Mouse (Mus musculus) midbrain, embryonic 11.5 days (tissue): Measurements from ENCODE around the gene Stx12. TPM values are rescaled to one million over a fixed set of nuclear protein-coding genes. Genes with fewer than 3 reads are reported as not detected.

ENCODE experiments used
- ATAC-seq: fragments of 200-750 bp; cut with Nextera tagmentation; 2 replicates; pipeline ENCODE4 v1.8.0; 2017; ENCODE audit warnings: moderate TSS enrichment, moderate library complexity; ENCODE audit not compliant: low FRiP score
- DNase-seq: peaks from one replicate; pipeline ENCODE4 v3.0.0; 2015; ENCODE audit warnings: low spot score; ENCODE audit errors: missing footprints
- H3K27ac ChIP-seq: fragments of 300-500 bp; sonication (generic); 2 replicates; pipeline ENCODE4 v1.5.1; 2014; ENCODE audit warnings: low read depth, low read length
- H3K27me3 ChIP-seq: fragments of 300-500 bp; sonication (generic); 2 replicates; pipeline ENCODE4 v1.6.1; 2014; ENCODE audit warnings: mild to moderate bottlenecking, low read length, moderate library complexity, mixed read lengths; ENCODE audit not compliant: control insufficient read depth, insufficient read depth
- H3K36me3 ChIP-seq: fragments of 300-500 bp; sonication (generic); 2 replicates; pipeline ENCODE4 v1.6.1; 2014; ENCODE audit warnings: mild to moderate bottlenecking, low read length, moderate library complexity, mixed read lengths; ENCODE audit not compliant: control insufficient read depth, insufficient read depth
- H3K4me1 ChIP-seq: fragments of 300-500 bp; sonication (generic); 2 replicates; pipeline ENCODE4 v1.6.1; 2014; ENCODE audit warnings: low read length; ENCODE audit not compliant: control insufficient read depth, insufficient read depth
- H3K4me2 ChIP-seq: fragments of 300-500 bp; sonication (generic); 2 replicates; pipeline ENCODE4 v1.6.1; 2014; ENCODE audit warnings: mild to moderate bottlenecking, moderate library complexity
- H3K4me3 ChIP-seq: fragments of 300-500 bp; sonication (generic); 2 replicates; pipeline ENCODE4 v1.5.1; 2014; ENCODE audit warnings: low read depth, low read length
- H3K9ac ChIP-seq: fragments of 300-500 bp; sonication (generic); 2 replicates; pipeline ENCODE4 v1.6.1; 2014; ENCODE audit warnings: low read length
- H3K9me3 ChIP-seq: fragments of 300-500 bp; sonication (generic); 2 replicates; pipeline ENCODE4 v1.6.1; 2016; ENCODE audit warnings: low read length; ENCODE audit not compliant: control insufficient read depth
- WGBS: fragments of 180-500 bp; shearing (Covaris S2); extraction: QIAGEN DNeasy Blood & Tissue Kit; methylation state at CpG from one replicate; pipeline ENCODE4 v1.1.7; 2014; 5-methylcytosine and 5-hydroxymethylcytosine counted together
- polyA plus RNA-seq: library from polyadenylated mRNA; unstranded; fragments of >200 nt; fragmentation: Nextera tagmentation; extraction: Ambion mirVana; gene quantifications from 2 replicates; pipeline ENCODE4 v1.2.1, GENCODE M21; 2014

Gene Stx12
- polyA plus RNA-seq, 1 experiment from 2014 or later = 96.4 TPM

- H3K9ac ChIP-seq = no peak overlapping the region
- ATAC-seq (no peak), DNase-seq (no peak)
- H3K27me3 ChIP-seq = no peaks in the 10 kb centered on the region
- H3K27ac ChIP-seq = no peak overlapping the region
- no peaks in the 10 kb centered on the region for H3K4me1 ChIP-seq
- H3K4me3 ChIP-seq = no peak overlapping the region
- no peaks in the 10 kb centered on the region for H3K36me3 ChIP-seq
- no peak overlapping the region for H3K4me2 ChIP-seq
- peaks cover 1% of the 10 kb centered on the region; the same call in 1 of the 2 replicates for H3K9me3 ChIP-seq
- 88% methylated on average over 12 of the region's 12 CpGs for WGBS
Observed at GRCm38 (mm10) chr4:132805599-132806197, 78.6 kb downstream of the Stx12 start.

DNA sequence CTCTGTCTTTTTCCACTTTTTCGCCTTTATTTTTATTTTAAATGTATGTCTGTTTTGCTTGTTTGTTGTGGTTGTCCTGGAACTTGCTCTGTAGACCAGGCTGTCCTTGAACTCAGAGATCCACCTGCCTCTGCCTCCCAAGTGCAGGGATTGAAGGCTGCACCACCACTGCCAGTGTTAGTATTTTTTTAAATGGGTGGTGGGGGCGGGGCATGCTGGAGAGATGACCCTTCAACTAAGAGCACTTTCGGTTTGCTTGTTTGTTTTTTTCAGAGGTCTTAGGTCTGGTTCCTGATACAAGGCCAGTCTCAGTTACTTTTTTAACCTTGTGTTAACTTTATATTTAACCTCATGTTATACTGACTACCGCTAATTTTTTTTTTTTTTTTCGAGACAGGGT, 79.2 kb downstream of the Stx12 start:
- no peaks in the 10 kb centered on the region for H3K9me3 ChIP-seq
- H3K4me2 ChIP-seq = no peak overlapping the region
- H3K4me3 ChIP-seq = no peak overlapping the region
- no peaks in the 10 kb centered on the region for H3K4me1 ChIP-seq
- H3K27me3 ChIP-seq = no peaks in the 10 kb centered on the region
- H3K27ac ChIP-seq = no peak overlapping the region
- H3K36me3 ChIP-seq = no peaks in the 10 kb centered on the region
- DNase-seq (no peak), ATAC-seq (no peak)
- no peak overlapping the region for H3K9ac ChIP-seq
- 83% methylated on average over 5 of the region's 5 CpGs for WGBS

GRCm38 (mm10) chr4:132804331-132804730, 80.0 kb downstream of the Stx12 start:
- ATAC-seq = no peak
- H3K9ac ChIP-seq = no peak overlapping the region
- 89% methylated on average over 6 of the region's 6 CpGs for WGBS
- no peak overlapping the region for H3K4me3 ChIP-seq
- no peaks in the 10 kb centered on the region for H3K4me1 ChIP-seq
- H3K27ac ChIP-seq = no peak overlapping the region
- H3K4me2 ChIP-seq = no peak overlapping the region
- no peak for DNase-seq
- no peaks in the 10 kb centered on the region for H3K36me3 ChIP-seq
- H3K9me3 ChIP-seq = no peaks in the 10 kb centered on the region
- no peaks in the 10 kb centered on the region for H3K27me3 ChIP-seq

- no peak overlapping the region for H3K4me2 ChIP-seq
- 96% methylated on average over 7 of the region's 7 CpGs for WGBS
- H3K9me3 ChIP-seq = no peaks in the 10 kb centered on the region
- no peak overlapping the region for H3K27ac ChIP-seq
- H3K4me1 ChIP-seq = no peaks in the 10 kb centered on the region
- no peak overlapping the region for H3K4me3 ChIP-seq
- no peaks in the 10 kb centered on the region for H3K36me3 ChIP-seq
- no peak overlapping the region for H3K9ac ChIP-seq
- no peak for DNase-seq
- ATAC-seq = no peak
- no peaks in the 10 kb centered on the region for H3K27me3 ChIP-seq
Observed at GRCm38 (mm10) chr4:132803876-132804275, 80.4 kb downstream of the Stx12 start.

Other genes with a start within 250 kb of the Stx12 start
- 26.4 and 26.8 TPM in 2 replicates for gene Eya3, start 245.5 kb downstream of the Stx12 start, polyA plus RNA-seq
- 3.5 and 4.5 TPM in 2 replicates for gene Xkr8, start 152.0 kb downstream of the Stx12 start, polyA plus RNA-seq
- gene Smpdl3b, start 127.3 kb downstream of the Stx12 start, polyA plus RNA-seq = 2.1 and 2.4 TPM in 2 replicates
- gene Rpa2, start 116.2 kb downstream of the Stx12 start, polyA plus RNA-seq = 164 TPM in 2 replicates
- gene Themis2, start 88.1 kb downstream of the Stx12 start, polyA plus RNA-seq = 1.1 TPM in 2 replicates
- gene Ppp1r8, start 41.3 kb downstream of the Stx12 start, polyA plus RNA-seq = 118 and 119 TPM in 2 replicates
- gene Fam76a, start 38.0 kb upstream of the Stx12 start, polyA plus RNA-seq = 30.1 and 31.7 TPM in 2 replicates
- not detected in 2 replicates for gene Fgr, start 89.6 kb upstream of the Stx12 start, polyA plus RNA-seq
- gene Ahdc1, start 126.8 kb upstream of the Stx12 start, polyA plus RNA-seq = 4.9 and 5.3 TPM in 2 replicates
- gene Wasf2, start 246.0 kb upstream of the Stx12 start, polyA plus RNA-seq = 38.3 and 40.1 TPM in 2 replicates